Mouse (Mus musculus): ENCODE measurements around the gene Donson. TPM values are rescaled to one million over a fixed set of nuclear protein-coding genes. Genes with fewer than 3 reads are reported as not detected.

Gene Donson
- polyA plus RNA-seq, 1 experiment = 5.5 TPM

DNA sequence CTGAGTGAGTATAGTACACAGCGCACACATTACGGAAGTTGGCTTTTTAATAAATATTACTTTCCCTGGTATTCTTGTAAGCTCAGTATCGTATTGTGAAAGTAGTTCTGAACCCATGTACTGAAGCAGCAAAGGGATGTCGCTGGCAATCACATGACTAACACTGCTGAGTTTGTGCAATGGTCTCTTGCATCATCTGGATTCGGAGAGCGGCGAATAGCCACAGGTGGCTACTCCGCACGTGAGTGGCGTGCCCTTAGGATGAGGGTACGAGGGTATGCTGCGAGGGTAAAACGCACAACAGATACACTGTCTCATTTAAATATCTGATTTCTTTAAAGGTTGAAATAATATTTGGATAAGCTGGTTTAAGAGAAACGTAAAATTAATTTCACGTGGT, 38.9 kb upstream of the Donson start:
- peaks cover 6% of the 10 kb centered on the region; the same call in 1 of the 2 replicates for H3K4me1 ChIP-seq (ENCODE audit: control insufficient read depth, insufficient read depth, low read length)
- WGBS = 58% methylated on average over 15 of the region's 15 CpGs
- peak; percentile 17 for DNase-seq
- H3K4me3 ChIP-seq (replicated peaks; ENCODE audit: extremely low read depth, low read depth, low read length) = no peak overlapping the region
- no peak for TF ChIP-seq POLR2A (IDR thresholded peaks at IDR 0.05; ENCODE audit: borderline replicate concordance, extremely low read depth, low read depth, low read length)
- no peak for TF ChIP-seq CTCF (IDR thresholded peaks at IDR 0.05; ENCODE audit: insufficient read depth, low read length)

- Histone ChIP-seq H3K4me3 (replicated peaks; ENCODE audit: extremely low read depth, low read depth, low read length) (no peak overlapping the region), H3K4me1 (ENCODE audit: control insufficient read depth, insufficient read depth, low read length) (peaks cover 3% of the 10 kb centered on the region; the same call in 1 of the 2 replicates)
- DNase-seq = peak; percentile 60
- WGBS = 44% methylated on average over 3 of the region's 3 CpGs
- TF ChIP-seq CTCF (IDR thresholded peaks at IDR 0.05; ENCODE audit: insufficient read depth, low read length) = peak; percentile 82
- no peak for TF ChIP-seq POLR2A (IDR thresholded peaks at IDR 0.05; ENCODE audit: borderline replicate concordance, extremely low read depth, low read depth, low read length)
Observed at GRCm38 (mm10) chr16:91724247-91724646, 35.7 kb upstream of the Donson start.

GRCm38 (mm10) chr16:91717399-91717798, 28.8 kb upstream of the Donson start:
- WGBS = 82% methylated on average over 4 of the region's 4 CpGs
- Histone ChIP-seq H3K4me3 (replicated peaks; ENCODE audit: extremely low read depth, low read depth, low read length) (no peak overlapping the region), H3K4me1 (ENCODE audit: control insufficient read depth, insufficient read depth, low read length) (no peaks in the 10 kb centered on the region)
- no peak for DNase-seq
- TF ChIP-seq POLR2A (IDR thresholded peaks at IDR 0.05; ENCODE audit: borderline replicate concordance, extremely low read depth, low read depth, low read length) (no peak), CTCF (IDR thresholded peaks at IDR 0.05; ENCODE audit: insufficient read depth, low read length) (no peak)

DNA sequence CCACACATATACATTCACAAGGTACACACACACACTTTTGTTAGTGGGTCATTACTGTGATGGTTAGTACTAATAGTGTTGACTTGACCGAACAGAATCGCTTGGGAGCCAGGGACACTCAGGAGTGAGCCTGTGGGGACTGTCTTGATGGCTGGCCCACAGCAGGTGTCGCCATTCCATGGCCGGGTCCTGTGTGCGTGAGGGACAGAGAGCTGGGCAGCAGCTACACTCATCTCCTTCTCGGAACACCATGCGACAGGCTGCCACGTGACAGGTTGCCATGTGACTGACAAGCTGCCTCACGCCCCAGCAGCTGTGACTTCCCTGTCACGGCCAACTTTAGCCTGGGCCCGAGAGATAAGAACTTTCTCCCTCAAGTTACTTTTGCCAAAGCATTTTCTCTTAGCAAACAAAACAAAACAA, 28.4 kb upstream of the Donson start:
- 60% methylated on average over 11 of the region's 11 CpGs for WGBS
- TF ChIP-seq POLR2A (IDR thresholded peaks at IDR 0.05; ENCODE audit: borderline replicate concordance, extremely low read depth, low read depth, low read length) = no peak
- no peak for TF ChIP-seq CTCF (IDR thresholded peaks at IDR 0.05; ENCODE audit: insufficient read depth, low read length)
- DNase-seq = no peak

DNA sequence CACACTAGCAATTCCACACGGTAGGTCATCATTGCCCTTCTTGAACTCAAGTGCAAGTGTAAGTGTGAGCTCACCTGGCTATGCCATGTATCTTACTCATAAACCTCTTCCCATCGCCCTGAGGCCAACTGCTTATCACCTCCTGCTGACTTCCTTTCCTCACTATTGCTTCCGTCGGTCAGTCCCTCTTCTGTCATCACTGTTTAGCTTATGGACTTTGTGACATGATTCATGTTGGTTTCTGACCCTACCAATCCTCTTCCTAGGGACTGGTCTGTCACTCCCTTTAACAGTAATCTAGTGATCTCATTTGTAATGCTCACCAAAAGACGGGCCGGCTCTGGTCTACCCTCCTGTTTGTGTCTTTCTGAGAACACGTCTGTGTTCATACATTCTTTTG, 21.7 kb upstream of the Donson start:
- DNase-seq = no peak
- 65% methylated on average over 7 of the region's 7 CpGs for WGBS
- Histone ChIP-seq H3K4me3 (replicated peaks; ENCODE audit: extremely low read depth, low read depth, low read length) (no peak overlapping the region), H3K4me1 (ENCODE audit: control insufficient read depth, insufficient read depth, low read length) (no peaks in the 10 kb centered on the region)
- no peak for TF ChIP-seq CTCF (IDR thresholded peaks at IDR 0.05; ENCODE audit: insufficient read depth, low read length)
- TF ChIP-seq POLR2A (IDR thresholded peaks at IDR 0.05; ENCODE audit: borderline replicate concordance, extremely low read depth, low read depth, low read length) = no peak

More for the DNA sequence above, 28.4 kb upstream of the Donson start:
- H3K4me1 ChIP-seq (ENCODE audit: control insufficient read depth, insufficient read depth, low read length) = no peaks in the 10 kb centered on the region
- H3K4me3 ChIP-seq (replicated peaks; ENCODE audit: extremely low read depth, low read depth, low read length) = no peak overlapping the region

- H3K4me3 ChIP-seq (replicated peaks; ENCODE audit: extremely low read depth, low read depth, low read length) = no peak overlapping the region
- WGBS = 79% methylated on average over 14 of the region's 14 CpGs
- TF ChIP-seq CTCF (IDR thresholded peaks at IDR 0.05; ENCODE audit: insufficient read depth, low read length) (no peak), POLR2A (IDR thresholded peaks at IDR 0.05; ENCODE audit: borderline replicate concordance, extremely low read depth, low read depth, low read length) (no peak)
- DNase-seq = no peak
- no peaks in the 10 kb centered on the region for H3K4me1 ChIP-seq (ENCODE audit: control insufficient read depth, insufficient read depth, low read length)
Observed at GRCm38 (mm10) chr16:91704603-91705340, 16.2 kb upstream of the Donson start.

DNA sequence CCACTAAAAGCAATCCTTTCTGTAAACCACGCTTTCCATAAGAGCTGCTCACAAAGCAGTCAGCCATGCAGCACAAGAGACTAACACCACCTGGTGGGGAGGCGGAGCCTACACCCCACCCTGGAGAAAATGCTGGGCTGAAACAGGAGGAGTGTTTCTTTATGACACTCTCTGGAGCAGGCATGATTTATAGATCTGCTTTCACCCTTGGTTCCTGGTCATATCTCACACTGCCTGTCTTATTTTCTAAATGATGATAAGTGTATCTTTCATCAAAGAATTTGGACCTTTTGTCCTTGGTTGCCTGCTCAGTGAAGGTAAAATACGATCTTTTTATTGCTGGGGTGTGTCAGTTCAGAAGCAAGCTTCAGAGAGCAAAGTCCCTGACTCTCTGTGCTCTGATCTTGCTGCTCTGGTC, 14.2 kb upstream of the Donson start:
- WGBS = 79% methylated on average over 3 of the region's 3 CpGs
- no peak for DNase-seq

DNA sequence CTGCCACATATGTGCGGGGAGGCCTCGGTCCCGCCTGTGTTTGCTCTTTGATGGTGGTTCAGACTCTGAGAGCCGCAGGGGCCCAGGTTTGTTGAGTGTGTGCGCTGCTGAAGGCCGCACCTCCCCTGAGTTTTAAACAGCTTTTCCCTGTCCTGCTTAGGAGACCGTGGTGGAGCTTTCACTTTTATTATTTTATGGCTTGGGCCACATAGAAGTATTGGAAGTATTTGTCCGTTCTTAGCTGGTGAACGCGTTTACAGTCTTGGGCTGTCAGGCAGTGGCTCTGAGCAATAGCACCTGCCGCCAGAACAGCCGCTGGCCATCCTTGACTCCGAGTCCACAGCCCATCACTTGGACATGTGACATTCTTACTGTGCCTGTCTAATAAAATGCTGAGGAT, 13.3 kb upstream of the Donson start:
- no peak for DNase-seq
- H3K4me3 ChIP-seq (replicated peaks; ENCODE audit: extremely low read depth, low read depth, low read length) = no peak overlapping the region
- 67% methylated on average over 13 of the region's 13 CpGs for WGBS
- H3K4me1 ChIP-seq (ENCODE audit: control insufficient read depth, insufficient read depth, low read length) = no peaks in the 10 kb centered on the region
- TF ChIP-seq POLR2A (IDR thresholded peaks at IDR 0.05; ENCODE audit: borderline replicate concordance, extremely low read depth, low read depth, low read length) (no peak), CTCF (IDR thresholded peaks at IDR 0.05; ENCODE audit: insufficient read depth, low read length) (no peak)

More for the DNA sequence above, 14.2 kb upstream of the Donson start:
- TF ChIP-seq POLR2A (IDR thresholded peaks at IDR 0.05; ENCODE audit: borderline replicate concordance, extremely low read depth, low read depth, low read length) = no peak
- no peak for TF ChIP-seq CTCF (IDR thresholded peaks at IDR 0.05; ENCODE audit: insufficient read depth, low read length)
- no peak overlapping the region for H3K4me3 ChIP-seq (replicated peaks; ENCODE audit: extremely low read depth, low read depth, low read length)
- H3K4me1 ChIP-seq (ENCODE audit: control insufficient read depth, insufficient read depth, low read length) = no peaks in the 10 kb centered on the region

DNA sequence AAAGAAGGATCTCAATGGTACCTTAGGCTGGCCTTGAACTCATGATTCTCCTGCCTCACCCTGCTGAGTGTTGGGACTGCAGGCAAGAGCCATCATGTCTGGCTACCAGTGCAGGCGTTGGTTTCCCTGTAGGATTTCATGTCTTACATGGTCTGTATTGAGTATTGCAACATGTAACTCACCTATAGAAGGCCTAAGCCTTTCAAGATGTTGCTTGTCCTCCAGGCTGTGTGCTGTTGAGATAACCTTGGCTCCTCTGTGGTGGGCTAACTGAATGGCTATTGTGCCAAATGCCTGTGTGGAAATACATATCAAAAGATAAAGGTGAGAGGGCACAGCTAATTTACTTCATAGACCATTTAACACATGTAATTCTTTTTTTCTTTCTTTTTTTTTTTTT, 10.4 kb upstream of the Donson start:
- WGBS = 95% methylated on average over 1 of the region's 1 CpGs
- Histone ChIP-seq H3K4me3 (replicated peaks; ENCODE audit: extremely low read depth, low read depth, low read length) (no peak overlapping the region), H3K4me1 (ENCODE audit: control insufficient read depth, insufficient read depth, low read length) (no peaks in the 10 kb centered on the region)
- DNase-seq = no peak
- TF ChIP-seq POLR2A (IDR thresholded peaks at IDR 0.05; ENCODE audit: borderline replicate concordance, extremely low read depth, low read depth, low read length) (no peak), CTCF (IDR thresholded peaks at IDR 0.05; ENCODE audit: insufficient read depth, low read length) (no peak)

- no peak overlapping the region for H3K4me3 ChIP-seq (replicated peaks; ENCODE audit: extremely low read depth, low read depth, low read length)
- DNase-seq = no peak
- 33% methylated on average over 8 of the region's 8 CpGs for WGBS
- H3K4me1 ChIP-seq (ENCODE audit: control insufficient read depth, insufficient read depth, low read length) = no peaks in the 10 kb centered on the region
- no peak for TF ChIP-seq POLR2A (IDR thresholded peaks at IDR 0.05; ENCODE audit: borderline replicate concordance, extremely low read depth, low read depth, low read length)
- TF ChIP-seq CTCF (IDR thresholded peaks at IDR 0.05; ENCODE audit: insufficient read depth, low read length) = no peak
Observed at GRCm38 (mm10) chr16:91695108-91695755, 6.7 kb upstream of the Donson start.
